Mouse (Mus musculus): Measurements from ENCODE around the gene Shank1.

- TF ChIP-seq POLR2A (IDR thresholded peaks at IDR 0.05; ENCODE audit: control insufficient read depth, low read depth, low read length) (no peak), CTCF (IDR thresholded peaks at IDR 0.05; ENCODE audit: control insufficient read depth, insufficient read depth, insufficient replicate concordance, low read depth, low read length) (no peak)
These were observed 10.8 kb downstream of the Shank1 start for GRCm38 (mm10) chr7:44320886-44321285.

Measured in testis, adult 2 months (tissue).